In genomic region chr2:6695353-6695951, GRCm38 (mm10) we compare ENCODE assay signal across 17 mouse cellular contexts.
DNase-seq lines count a peak whose midpoint lies in the region; ATAC-seq and TF ChIP-seq lines count a peak whose summit lies in the region.
"Had no signal": no experiment of that assay in that cellular context is flagged by ENCODE, and none has a peak within 500 bp of the region (broad histone marks: within the 10 kb centered on the region; RNA-seq: fewer than 3 reads in every experiment).

No protein-coding gene starts in this region.

- intact Hi-C loops in heart, adult 2 months (cut with DNase I) = no loop called here

- TF ChIP-seq EP300 in heart, adult 2 months (IDR thresholded peaks at IDR 0.05; ENCODE audit: insufficient read depth, low read depth, low read length) = no peak
- TF ChIP-seq EP300 in MEL (IDR thresholded peaks at IDR 0.05; ENCODE audit: low read depth in 1 of 2, low read length in 2 of 2) = peak in 1 of 2 experiments; percentile 60; a peak in 1 of 4 replicates

- H3K9me3 ChIP-seq in heart, embryonic 13.5 days = no peaks in the 10 kb centered on the region
- H3K9me3 ChIP-seq in MEL (replicated peaks; ENCODE audit: insufficient read depth, low read length) = no peaks in the 10 kb centered on the region
- H3K9me3 ChIP-seq: hindbrain, embryonic 13.5 days; lung, embryonic 15.5 days had no signal

- peak overlapping the region; percentile 6; the same call in 1 of the 2 replicates for H3K4me2 ChIP-seq in heart, embryonic 13.5 days
- H3K4me2 ChIP-seq: hindbrain, embryonic 13.5 days; lung, embryonic 15.5 days; midbrain, embryonic 11.5 days had no signal

- no peak for TF ChIP-seq POLR2A in heart, adult 2 months (IDR thresholded peaks at IDR 0.05; ENCODE audit: insufficient read depth, low read depth, low read length)
- TF ChIP-seq POLR2A in MEL (IDR thresholded peaks at IDR 0.05; ENCODE audit: control insufficient read depth in 1 of 2, insufficient read depth in 1 of 2, low read depth in 1 of 2, low read length in 2 of 2, poor library complexity in 1 of 2) = no peak
- TF ChIP-seq POLR2A in cerebellum, adult 2 months (IDR thresholded peaks at IDR 0.05; ENCODE audit: borderline replicate concordance, insufficient read depth, low read length) = no peak

- TF ChIP-seq CTCF in heart, adult 2 months (IDR thresholded peaks at IDR 0.05) = no peak
- no peak for TF ChIP-seq CTCF in MEL (IDR thresholded peaks at IDR 0.05 in 2 of 3, conservative IDR thresholded peaks at IDR 0.05 in 1 of 3; ENCODE audit: control insufficient read depth in 1 of 3, insufficient read depth in 1 of 3, low read depth in 2 of 3, low read length in 3 of 3, poor library complexity in 1 of 3, severe bottlenecking in 1 of 3)
- TF ChIP-seq CTCF in cerebellum, adult 2 months (IDR thresholded peaks at IDR 0.05; ENCODE audit: borderline replicate concordance, insufficient read depth, low read depth, low read length) = no peak

- no peak for TF ChIP-seq RAD21 in MEL (IDR thresholded peaks at IDR 0.05; ENCODE audit: low read depth, low read length)

- no peak overlapping the region for H3K9ac ChIP-seq in heart, embryonic 13.5 days
- no peak overlapping the region for H3K9ac ChIP-seq in heart, adult 2 months (ENCODE audit: low read depth, low read length)
- H3K9ac ChIP-seq in MEL (ENCODE audit: control insufficient read depth, low read depth, low read length, poor library complexity, severe bottlenecking) = peak overlapping the region; percentile 52
- H3K9ac ChIP-seq: hindbrain, embryonic 13.5 days; lung, embryonic 15.5 days had no signal

- no peak overlapping the region for H3K4me3 ChIP-seq in heart, embryonic 13.5 days
- no peak overlapping the region for H3K4me3 ChIP-seq in heart, adult 2 months
- peak overlapping the region in 1 of 2 experiments; percentile 41; a peak in 2 of 4 replicates for H3K4me3 ChIP-seq in MEL (ENCODE audit: control insufficient read depth in 1 of 2, insufficient read depth in 1 of 2, low read depth in 2 of 2, low read length in 2 of 2)
- no peak overlapping the region for H3K4me3 ChIP-seq in cerebellum, adult 2 months (replicated peaks; ENCODE audit: insufficient read depth, low read depth, low read length)
- H3K4me3 ChIP-seq: hindbrain, embryonic 13.5 days; lung, embryonic 15.5 days had no signal

- H3K27ac ChIP-seq in heart, embryonic 13.5 days (replicated peaks) = peak overlapping the region; percentile 30; the same call in 1 of the 2 replicates
- H3K27ac ChIP-seq in heart, adult 2 months = no peak overlapping the region
- peak overlapping the region; percentile 89 for H3K27ac ChIP-seq in MEL (ENCODE audit: control insufficient read depth, low read depth, low read length)
- H3K27ac ChIP-seq in cerebellum, adult 2 months (ENCODE audit: insufficient read depth, low read length) = no peak overlapping the region
- H3K27ac ChIP-seq: hindbrain, embryonic 13.5 days; lung, embryonic 15.5 days had no signal

- 0 out of 2 replicates have a peak, but pooled peaks cover 4% of the 10 kb centered on the region for H3K36me3 ChIP-seq in heart, embryonic 13.5 days
- peaks cover 2% of the 10 kb centered on the region for H3K36me3 ChIP-seq in heart, adult 2 months (ENCODE audit: control insufficient read depth, insufficient read depth, low read length)
- H3K36me3 ChIP-seq in MEL (ENCODE audit: control insufficient read depth in 1 of 2, insufficient read depth in 2 of 2, low read length in 2 of 2) = peaks cover 0 to 37% of the 10 kb centered on the region in 2 experiments; a peak in 2 of 4 replicates
- H3K36me3 ChIP-seq: hindbrain, embryonic 13.5 days; lung, embryonic 15.5 days had no signal

- H3K4me1 ChIP-seq in heart, embryonic 13.5 days = peaks cover 35% of the 10 kb centered on the region
- peaks cover 3% of the 10 kb centered on the region; the same call in 1 of the 2 replicates for H3K4me1 ChIP-seq in heart, adult 2 months (ENCODE audit: control insufficient read depth, insufficient read depth, low read length)
- peaks cover 3 to 38% of the 10 kb centered on the region in 2 experiments; a peak in 3 of 4 replicates for H3K4me1 ChIP-seq in MEL (ENCODE audit: control insufficient read depth in 1 of 2, insufficient read depth in 2 of 2, low read length in 2 of 2)
- peaks cover 12% of the 10 kb centered on the region for H3K4me1 ChIP-seq in cerebellum, adult 2 months (ENCODE audit: control insufficient read depth, insufficient read depth, low read length)
- H3K4me1 ChIP-seq: hindbrain, embryonic 13.5 days; lung, embryonic 15.5 days had no signal

- 42% methylated on average over 4 of the region's 4 CpGs for WGBS in heart, embryonic 13.5 days
- 33% methylated on average over 4 of the region's 4 CpGs for WGBS in heart, adult 2 months
- 76% methylated on average over 4 of the region's 4 CpGs for WGBS in cerebellum, adult 2 months

- H3K27me3 ChIP-seq in heart, embryonic 13.5 days (replicated peaks) = no peaks in the 10 kb centered on the region
- no peaks in the 10 kb centered on the region for H3K27me3 ChIP-seq in heart, adult 2 months (ENCODE audit: control insufficient read depth, insufficient read depth, low read length)
- H3K27me3 ChIP-seq in MEL (ENCODE audit: control insufficient read depth in 1 of 2, insufficient read depth in 2 of 2, low read length in 2 of 2) = no peaks in the 10 kb centered on the region
- no peaks in the 10 kb centered on the region for H3K27me3 ChIP-seq in cerebellum, adult 2 months (ENCODE audit: control insufficient read depth, insufficient read depth, low read length)
- H3K27me3 ChIP-seq: hindbrain, embryonic 13.5 days; lung, embryonic 15.5 days had no signal

- no peak for DNase-seq in heart, adult 2 months
- DNase-seq in 416B (ENCODE audit: low read depth) = peak; percentile 78
- peak; percentile 71 for DNase-seq in MEL (ENCODE audit: low read depth, low spot score)
- peak; percentile 73 for DNase-seq in induced T-regulatory cell, adult 2 months (ENCODE audit: low read depth)
- DNase-seq in cerebellum, adult 2 months = no peak
- no peak for DNase-seq in cerebellum, adult 11 months
- DNase-seq: adrenal gland, adult 8-10 months; cerebellum, adult 9-11 months; gastrocnemius, postnatal 25 days; kidney, postnatal 4 days; retina, postnatal 1 day; thymus, adult 18-20 months had no signal

- no peaks in the 10 kb centered on the region; the same call in 1 of the 2 replicates for H3K79me2 ChIP-seq in heart, adult 2 months (replicated peaks; ENCODE audit: control insufficient read depth, insufficient read depth, low read length)
- H3K79me2 ChIP-seq in MEL (ENCODE audit: control insufficient read depth, insufficient read depth, low read length, poor library complexity) = no peaks in the 10 kb centered on the region; the same call in 1 of the 2 replicates

- ATAC-seq in heart, embryonic 13.5 days (ENCODE audit: extremely low read depth, insufficient number of reproducible peaks, low FRiP score, low TSS enrichment) = no peak
- ATAC-seq: intestine, postnatal 0 days had no signal

TF ChIP-seq in MEL, 35 proteins besides CTCF, POLR2A, EP300 and RAD21 (continues in another document):
- 0 out of 2 replicates have a peak, but pooled peaks have one; percentile 43 for TF ChIP-seq CHD1 (IDR thresholded peaks at IDR 0.05; ENCODE audit: low read depth, low read length)
- TF ChIP-seq MAX (IDR thresholded peaks at IDR 0.05; ENCODE audit: low read length) = peak; percentile 52; the same call in 1 of the 2 replicates
- peak; percentile 15; the same call in 1 of the 2 replicates for TF ChIP-seq HCFC1 (IDR thresholded peaks at IDR 0.05; ENCODE audit: low read depth, low read length)
- TF ChIP-seq JUND (IDR thresholded peaks at IDR 0.05; ENCODE audit: low read depth, low read length) = no peak
- TF ChIP-seq CHD2 (IDR thresholded peaks at IDR 0.05; ENCODE audit: low read length) = no peak
- TF ChIP-seq MXI1 (IDR thresholded peaks at IDR 0.05; ENCODE audit: low read depth, low read length) = peak; percentile 84
- no peak for TF ChIP-seq E2F4 (IDR thresholded peaks at IDR 0.05; ENCODE audit: borderline replicate concordance, low read depth, low read length)
- no peak for TF ChIP-seq TCF12 (IDR thresholded peaks at IDR 0.05; ENCODE audit: low read depth, low read length)
- TF ChIP-seq ETS1 (IDR thresholded peaks at IDR 0.05; ENCODE audit: low read depth, low read length) = peak; percentile 82
- peak; percentile 54; the same call in 1 of the 2 replicates for TF ChIP-seq GATA1 (IDR thresholded peaks at IDR 0.05; ENCODE audit: low read depth, low read length)
- no peak for TF ChIP-seq POLR2AphosphoS5 (IDR thresholded peaks at IDR 0.05; ENCODE audit: borderline replicate concordance, low read depth, low read length)
- no peak for TF ChIP-seq MYB (IDR thresholded peaks at IDR 0.05; ENCODE audit: low read depth, low read length)
- TF ChIP-seq NELFE (IDR thresholded peaks at IDR 0.05; ENCODE audit: low read depth, low read length) = no peak
- TF ChIP-seq UBTF (IDR thresholded peaks at IDR 0.05; ENCODE audit: borderline replicate concordance, insufficient read depth, low read depth, low read length) = no peak
- peak; percentile 86 for TF ChIP-seq USF1 (IDR thresholded peaks at IDR 0.05; ENCODE audit: low read depth, low read length)
- no peak for TF ChIP-seq KAT2A (conservative IDR thresholded peaks at IDR 0.05; ENCODE audit: low read depth, low read length)
- no peak for TF ChIP-seq USF2 (IDR thresholded peaks at IDR 0.05; ENCODE audit: borderline replicate concordance in 1 of 2, insufficient read depth in 1 of 2, low read depth in 1 of 2, low read length in 2 of 2)
- TF ChIP-seq ZMIZ1 (IDR thresholded peaks at IDR 0.05; ENCODE audit: low read depth, low read length) = no peak
- no peak for TF ChIP-seq MEF2A (IDR thresholded peaks at IDR 0.05; ENCODE audit: extremely low read depth, insufficient replicate concordance, low read depth, low read length, poor library complexity, severe bottlenecking)
- no peak for TF ChIP-seq TBP (IDR thresholded peaks at IDR 0.05; ENCODE audit: low read depth, low read length)
- TF ChIP-seq SMC3 (IDR thresholded peaks at IDR 0.05; ENCODE audit: low read depth, low read length) = no peak
- no peak for TF ChIP-seq GABPA (IDR thresholded peaks at IDR 0.05; ENCODE audit: low read depth, low read length)
- TF ChIP-seq ZC3H11A (IDR thresholded peaks at IDR 0.05; ENCODE audit: low read depth, low read length) = no peak
- 0 out of 2 replicates have a peak, but pooled peaks have one; percentile 19 for TF ChIP-seq MAZ (IDR thresholded peaks at IDR 0.05; ENCODE audit: low read depth, low read length)
- 0 out of 2 replicates have a peak, but pooled peaks have one; percentile 17 for TF ChIP-seq MYC (IDR thresholded peaks at IDR 0.05; ENCODE audit: low read depth, low read length)
- no peak for TF ChIP-seq POLR2AphosphoS2 (IDR thresholded peaks at IDR 0.05; ENCODE audit: low read length)
- no peak for TF ChIP-seq ELF1 (IDR thresholded peaks at IDR 0.05; ENCODE audit: low read depth, low read length)
- TF ChIP-seq ZNF384 (IDR thresholded peaks at IDR 0.05; ENCODE audit: low read depth, low read length) = peak; percentile 41; the same call in 1 of the 2 replicates
- TF ChIP-seq MAFK (IDR thresholded peaks at IDR 0.05; ENCODE audit: borderline replicate concordance, low read depth, low read length) = no peak

Comparison
In these comparisons a context has a peak if more than half of its experiments do, and no peak if none do; other contexts are left out.
1. H3K27ac ChIP-seq: peak in heart, embryonic 13.5 days (single experiment) and MEL (single experiment); none in heart, adult 2 months (single experiment) and cerebellum, adult 2 months (single experiment).
2. DNase-seq: peak in 416B (single experiment), MEL (single experiment) and induced T-regulatory cell, adult 2 months (single experiment); none in heart, adult 2 months (0 of 2), cerebellum, adult 2 months (0 of 2) and cerebellum, adult 11 months (single experiment).